Mouse (Mus musculus): ENCODE data around the gene Gm10681.
"Not testable (repeated sequence)": the region's sequence is repeated elsewhere in the genome, so short reads cannot be mapped to it uniquely, and the experiment has no call there.

DNA sequence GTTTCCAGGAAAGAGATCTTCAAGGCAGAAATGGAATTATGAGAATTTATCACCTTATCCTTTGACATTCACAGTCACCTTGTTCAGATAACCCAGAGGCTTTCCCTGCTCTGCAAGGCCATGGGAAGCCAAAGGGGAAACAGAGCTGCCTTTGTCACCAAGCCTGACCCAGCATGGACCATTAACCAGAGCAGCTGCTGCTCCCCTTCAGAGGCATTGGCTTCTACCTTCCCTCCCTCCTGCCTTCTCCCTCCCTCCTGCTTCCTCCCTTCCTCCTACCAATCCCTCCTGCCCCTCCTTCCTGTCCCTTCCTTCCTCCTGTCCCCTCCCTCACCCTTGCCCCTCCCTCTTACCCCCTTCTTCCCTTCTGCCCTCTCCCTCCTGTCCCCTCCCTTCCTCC is 41.0 kb downstream of the Gm10681 start:
- not testable (repeated sequence) for TF ChIP-seq CTCF (IDR thresholded peaks at IDR 0.05; ENCODE audit: borderline replicate concordance, control insufficient read depth, extremely low read depth, insufficient read depth, low read length, poor library complexity); POLR2A (IDR thresholded peaks at IDR 0.05; ENCODE audit: control insufficient read depth, extremely low read depth, insufficient read depth, low read length, poor library complexity)
